Mouse (Mus musculus): ENCODE results near the gene Ctnnbl1.

Ctnnbl1 gene

DNA sequence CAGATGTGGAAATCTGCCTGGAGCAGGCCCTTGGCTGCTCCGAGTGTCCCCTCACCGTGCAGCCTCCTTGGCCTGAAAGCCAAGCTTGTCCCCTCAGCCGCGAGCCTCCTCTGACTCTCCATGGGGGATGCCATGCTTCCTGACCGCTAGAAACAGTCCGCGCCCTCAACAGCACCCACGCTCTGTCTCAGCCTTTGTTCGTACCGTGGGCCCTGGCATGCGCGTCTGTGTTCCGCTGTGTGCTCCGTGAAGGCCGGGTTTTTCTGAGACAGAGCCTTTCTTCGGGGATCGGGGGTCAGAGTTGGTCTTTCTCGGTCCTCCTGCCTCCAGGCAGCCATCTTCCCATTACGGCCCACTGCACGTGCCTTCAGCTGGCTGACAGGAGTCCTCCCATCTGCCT lies 190.2 kb downstream of the Ctnnbl1 start:
- Histone ChIP-seq H3K27me3 (ENCODE audit: control insufficient read depth, insufficient read depth, low read length, poor library complexity, severe bottlenecking) (no peaks in the 10 kb centered on the region), H3K36me3 (ENCODE audit: control insufficient read depth, insufficient read depth, low read length, poor library complexity, severe bottlenecking) (no peaks in the 10 kb centered on the region)
- no peak for DNase-seq (ENCODE audit: low read depth, low spot score)

DNA sequence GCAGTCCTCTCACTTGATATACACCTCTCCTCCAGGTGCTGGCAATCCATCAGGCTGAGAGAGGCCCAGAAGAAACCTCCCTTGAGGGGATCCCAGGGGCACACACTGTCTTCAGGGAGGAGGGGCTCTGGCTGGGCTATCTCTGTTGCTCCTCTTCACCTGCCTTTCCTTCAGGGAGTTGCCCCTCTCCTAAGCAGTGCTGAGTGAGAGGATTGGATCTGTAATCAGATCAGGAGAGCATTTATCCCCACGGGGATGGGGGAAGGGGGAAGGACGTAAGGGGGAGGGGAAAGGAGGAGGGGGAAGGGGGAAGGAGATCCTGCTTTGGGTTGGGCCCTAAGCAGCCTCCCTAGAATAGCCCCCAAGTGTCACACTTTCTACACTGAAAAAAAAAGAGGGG lies 190.6 kb downstream of the Ctnnbl1 start:
- Histone ChIP-seq H3K36me3 (ENCODE audit: control insufficient read depth, insufficient read depth, low read length, poor library complexity, severe bottlenecking) (no peaks in the 10 kb centered on the region), H3K27me3 (ENCODE audit: control insufficient read depth, insufficient read depth, low read length, poor library complexity, severe bottlenecking) (no peaks in the 10 kb centered on the region)
- no peak for DNase-seq (ENCODE audit: low read depth, low spot score)

DNA sequence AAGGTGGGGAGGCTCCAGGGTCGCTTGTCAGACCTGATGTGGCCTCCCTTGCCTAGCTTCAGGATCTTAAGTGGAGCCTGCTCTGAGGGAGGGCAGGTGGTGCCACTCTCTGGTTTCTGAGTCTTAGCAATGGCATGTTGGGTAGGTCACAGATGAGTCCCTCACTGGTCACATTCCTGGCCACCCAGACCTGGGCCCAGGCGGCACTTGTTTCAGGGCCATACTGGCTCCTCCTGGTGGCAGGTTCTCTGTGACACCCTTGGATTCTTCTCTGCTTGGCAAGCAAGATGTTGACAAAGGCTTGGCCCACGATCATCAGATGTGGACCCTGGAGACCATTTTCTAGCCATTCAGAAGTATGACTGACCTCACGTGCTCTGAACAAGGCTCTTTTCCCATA lies 195.5 kb downstream of the Ctnnbl1 start:
- H3K27me3 ChIP-seq (ENCODE audit: control insufficient read depth, insufficient read depth, low read length, poor library complexity, severe bottlenecking) = no peaks in the 10 kb centered on the region
- DNase-seq (ENCODE audit: low read depth, low spot score) = no peak
- H3K36me3 ChIP-seq (ENCODE audit: control insufficient read depth, insufficient read depth, low read length, poor library complexity, severe bottlenecking) = no peaks in the 10 kb centered on the region

DNA sequence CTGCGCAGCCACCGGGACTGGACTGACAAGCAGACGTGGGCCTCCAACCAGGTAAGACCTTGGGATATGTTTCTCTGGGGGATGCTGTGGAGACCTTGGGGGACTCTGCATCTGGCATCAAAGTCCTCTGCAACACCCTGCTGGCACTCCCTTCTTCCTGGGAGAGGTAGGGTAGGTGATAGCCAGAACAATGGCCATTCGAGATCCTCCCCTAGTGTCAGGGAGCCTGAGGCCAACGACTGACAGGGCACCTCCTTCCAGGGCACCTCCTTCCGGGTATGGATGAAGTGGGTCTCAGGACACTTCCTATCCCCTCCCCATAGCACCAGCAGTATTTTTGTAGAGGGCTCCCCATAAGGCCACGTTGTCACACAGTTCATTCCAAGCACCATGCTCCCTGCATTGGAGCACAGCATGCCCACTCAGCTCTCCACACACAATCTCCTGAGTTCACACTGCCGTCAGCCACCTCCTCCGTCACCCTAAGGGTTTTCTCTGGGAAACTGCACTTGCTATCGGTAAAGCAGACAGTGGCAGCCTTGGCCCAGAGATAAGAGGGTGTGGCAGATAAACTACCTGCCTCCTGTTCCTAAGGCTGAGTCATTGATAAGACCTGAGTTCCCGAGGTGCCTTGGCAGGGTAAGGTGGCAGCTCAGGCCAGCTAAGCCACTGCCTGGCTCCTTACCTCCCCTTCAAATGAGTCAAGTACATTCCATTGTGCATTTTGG lies 198.4 kb downstream of the Ctnnbl1 start:
- no peak for DNase-seq (ENCODE audit: low read depth, low spot score)
- no peaks in the 10 kb centered on the region for H3K36me3 ChIP-seq (ENCODE audit: control insufficient read depth, insufficient read depth, low read length, poor library complexity, severe bottlenecking)
- no peaks in the 10 kb centered on the region for H3K27me3 ChIP-seq (ENCODE audit: control insufficient read depth, insufficient read depth, low read length, poor library complexity, severe bottlenecking)

DNA sequence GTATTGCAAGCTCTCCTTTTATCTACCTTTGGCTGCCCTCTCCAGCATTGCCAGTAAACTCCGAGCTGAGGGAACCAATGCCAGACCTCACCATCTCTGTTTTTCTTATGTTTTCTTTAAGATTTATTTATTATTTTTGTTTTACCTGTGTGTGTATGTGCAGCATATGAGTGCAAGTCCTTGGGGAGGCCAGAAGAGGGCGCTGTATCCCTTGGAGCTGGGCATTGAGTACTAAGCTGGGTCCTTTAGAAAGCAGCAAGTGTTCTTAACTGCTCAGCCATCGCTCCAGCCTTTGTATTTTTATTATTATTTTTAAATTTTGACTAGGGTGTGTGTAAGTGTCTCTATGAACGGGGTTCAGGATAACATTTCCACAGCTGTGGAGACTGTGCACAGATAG lies 199.5 kb downstream of the Ctnnbl1 start:
- Histone ChIP-seq H3K36me3 (ENCODE audit: control insufficient read depth, insufficient read depth, low read length, poor library complexity, severe bottlenecking) (no peaks in the 10 kb centered on the region), H3K27me3 (ENCODE audit: control insufficient read depth, insufficient read depth, low read length, poor library complexity, severe bottlenecking) (no peaks in the 10 kb centered on the region)
- no peak for DNase-seq (ENCODE audit: low read depth, low spot score)

DNA sequence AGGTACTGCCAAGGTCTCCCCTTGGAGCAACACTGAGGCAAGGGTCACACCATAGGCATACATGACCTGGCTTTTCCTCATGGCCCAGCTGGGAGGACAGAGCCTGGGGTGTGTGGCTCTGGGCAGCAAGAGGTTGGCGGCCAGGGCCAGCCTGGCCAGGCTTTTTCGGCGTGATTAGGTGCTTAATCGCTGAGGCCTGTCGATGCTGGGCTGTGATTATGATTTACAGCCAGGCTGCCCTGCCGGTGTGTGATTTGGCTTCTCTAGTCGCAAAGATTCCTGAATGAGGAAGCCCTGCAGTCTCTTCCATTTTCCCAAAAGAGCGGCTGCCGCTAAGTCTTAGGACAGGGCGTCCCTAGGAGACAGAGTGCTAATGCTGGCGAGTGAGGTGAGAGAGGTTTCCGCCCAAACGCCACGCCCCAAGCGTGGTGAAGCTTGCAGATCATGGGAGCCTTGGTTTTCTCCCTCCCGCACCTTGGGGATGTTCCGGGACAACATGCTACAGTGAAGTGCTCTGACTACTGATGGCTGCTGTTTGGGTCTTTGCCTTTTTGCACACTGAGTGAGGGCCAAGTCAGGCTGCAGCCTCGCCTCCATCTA lies 203.5 kb downstream of the Ctnnbl1 start:
- no peak for DNase-seq (ENCODE audit: low read depth, low spot score)
- no peaks in the 10 kb centered on the region for H3K27me3 ChIP-seq (ENCODE audit: control insufficient read depth, insufficient read depth, low read length, poor library complexity, severe bottlenecking)
- no peaks in the 10 kb centered on the region for H3K36me3 ChIP-seq (ENCODE audit: control insufficient read depth, insufficient read depth, low read length, poor library complexity, severe bottlenecking)
